Mouse (Mus musculus) ovary, adult 10 weeks (tissue): ENCODE data around the gene Mmp8. TPM values are rescaled to one million over a fixed set of nuclear protein-coding genes. Genes with fewer than 3 reads are reported as not detected.

Experiments
- polyA plus RNA-seq: library from polyadenylated mRNA; stranded (reverse); fragments of 350-450 nt; fragmentation: Illumina TruSeq; extraction: RNeasy Lipid Tissue Mini Kit (QIAGEN cat#74804); gene quantifications from one replicate; pipeline ENCODE4 v1.2.3, GENCODE M21; 2014

The Mmp8 gene
- 3.1 TPM for polyA plus RNA-seq

DNA sequence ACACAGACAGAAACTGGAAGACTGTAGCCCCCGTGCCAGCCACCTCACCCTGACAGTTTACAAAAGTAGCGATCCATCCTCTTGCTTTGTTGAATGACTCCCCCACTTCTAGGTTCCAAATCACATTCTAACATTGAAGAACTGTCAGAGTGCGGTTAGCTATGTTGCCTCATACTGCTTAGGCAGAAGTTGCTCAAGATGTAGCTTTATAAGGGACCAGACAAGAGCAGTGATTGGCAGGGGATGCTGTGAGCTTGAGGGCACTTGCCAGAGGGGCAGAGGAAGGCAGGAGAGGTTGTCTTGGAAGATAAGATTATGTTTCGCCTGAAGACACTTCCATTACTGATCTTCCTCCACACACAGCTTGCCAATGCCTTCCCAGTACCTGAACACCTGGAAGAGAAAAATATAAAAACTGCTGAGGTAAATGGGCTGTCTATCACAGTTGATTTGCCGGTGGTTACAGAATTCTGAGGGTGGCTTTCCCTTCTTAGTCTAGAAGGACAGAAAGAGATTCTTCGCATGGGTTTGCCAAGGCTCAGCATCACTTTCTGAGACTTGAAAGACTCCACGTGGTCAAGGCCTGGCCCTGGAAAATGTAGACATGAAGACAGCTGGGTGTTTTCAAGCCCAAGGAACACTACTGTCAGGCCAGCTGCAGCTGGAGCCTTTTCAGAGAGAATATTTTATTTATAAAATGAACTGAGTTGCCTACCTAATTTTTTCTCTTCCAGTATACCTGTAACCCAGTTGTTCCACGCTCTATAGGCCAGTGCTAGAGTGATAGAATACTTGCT is at the start of gene Mmp8:
Mmp8 (plus strand) TSS at position 236 of the 797 bp plus-strand sequence.

DNA sequence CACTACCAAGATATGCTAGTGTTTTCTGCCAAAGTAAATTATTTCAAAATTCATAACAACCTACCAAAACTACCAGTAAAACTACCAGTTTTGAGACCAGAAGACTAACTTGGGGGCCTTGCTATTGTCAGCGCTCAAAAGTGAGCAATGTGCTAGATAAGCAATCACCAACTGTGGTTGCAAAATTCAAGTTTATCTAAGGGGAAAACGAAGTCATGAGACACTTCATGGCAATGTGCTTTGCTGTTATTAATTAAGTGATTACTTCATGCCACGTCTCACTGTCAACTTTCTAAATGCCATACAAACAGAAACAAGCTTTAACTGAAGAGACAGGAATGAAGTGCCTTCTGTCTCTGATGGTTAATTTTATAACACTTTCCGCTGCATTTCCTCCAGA is 12.9 kb downstream of the Mmp8 start, which contains the start of gene Mmp27:
Mmp27 (plus strand) TSS at position 235 of the 400 bp plus-strand sequence.

Other genes with a start within 250 kb of the Mmp8 start
- 71.6 TPM for gene Mmp12, start 214.1 kb upstream of the Mmp8 start, polyA plus RNA-seq
- gene Mmp1b, start 170.4 kb upstream of the Mmp8 start, polyA plus RNA-seq: not detected
- gene Mmp3, start 112.6 kb upstream of the Mmp8 start, polyA plus RNA-seq: 3.8 TPM
- gene Mmp10, start 56.1 kb upstream of the Mmp8 start, polyA plus RNA-seq: not detected
- gene Mmp27, start 12.9 kb downstream of the Mmp8 start, polyA plus RNA-seq: 1.5 TPM
- not detected for gene Mmp20, start 69.8 kb downstream of the Mmp8 start, polyA plus RNA-seq
- not detected for gene Mmp7, start 133.6 kb downstream of the Mmp8 start, polyA plus RNA-seq
- gene Tmem123, start 205.6 kb downstream of the Mmp8 start, polyA plus RNA-seq: 508 TPM